Mouse (Mus musculus) kidney, adult 2 months (tissue): ENCODE measurements at regions not wholly inside any gene's neighbourhood (a gene's known extent, or its start where the extent isn't known, plus 50 kb on each side); places are given as distances from the start of the nearest gene placed in this dataset.

Source experiments
- DNase-seq: peaks from one replicate; pipeline ENCODE4 v3.0.0; 2021
- H3K27ac ChIP-seq: fragments of 200-500 bp; 2 replicates; pipeline ENCODE4 v1.5.1; 2012; ENCODE audit warnings: low read depth, low read length, control low read depth, inconsistent platforms; ENCODE audit not compliant: insufficient read depth
- H3K27me3 ChIP-seq: fragments of 200-500 bp; replicated peaks from 2 replicates; pipeline ENCODE4 v1.6.1; 2012; ENCODE audit warnings: mild to moderate bottlenecking, moderate library complexity, low read length, inconsistent platforms; ENCODE audit not compliant: control insufficient read depth, insufficient read depth
- H3K36me3 ChIP-seq: fragments of 200-500 bp; 2 replicates; pipeline ENCODE4 v1.6.1; 2012; ENCODE audit warnings: mild to moderate bottlenecking, moderate library complexity, low read length, inconsistent platforms; ENCODE audit not compliant: control insufficient read depth, insufficient read depth
- H3K4me1 ChIP-seq: fragments of 200-500 bp; 2 replicates; pipeline ENCODE4 v1.6.1; 2011; ENCODE audit warnings: low read length; ENCODE audit not compliant: control insufficient read depth, insufficient read depth
- H3K4me3 ChIP-seq: fragments of 200-500 bp; 2 replicates; pipeline ENCODE4 v1.5.1; 2011; ENCODE audit warnings: mild to moderate bottlenecking, low read depth, low read length, control low read depth; ENCODE audit not compliant: insufficient read depth
- CTCF ChIP-seq: fragments of 200-500 bp; conservative IDR thresholded peaks from 2 replicates; pipeline ENCODE4 v1.5.1; 2011; ENCODE audit warnings: low read depth, mild to moderate bottlenecking, control low read depth, low read length, moderate library complexity, mixed read lengths; ENCODE audit not compliant: insufficient read depth, insufficient read length
- POLR2A ChIP-seq: fragments of 200-500 bp; IDR thresholded peaks from one replicate; pipeline ENCODE4 v1.6.1; 2011; ENCODE audit warnings: low read depth, low read length, control low read depth
- WGBS: fragments of 180-500 bp; shearing (Covaris S2); methylation state at CpG from one replicate; pipeline ENCODE4 v1.1.7; 2018; 5-methylcytosine and 5-hydroxymethylcytosine counted together

GRCm38 (mm10) chr10:111593280-111593679 is 87.2 kb downstream of the Phlda1 start:
- WGBS: 98% methylated on average over 2 of the region's 2 CpGs
- no peak for DNase-seq

GRCm38 (mm10) chr10:111594171-111594570 is 88.1 kb downstream of the Phlda1 start:
- Histone ChIP-seq H3K36me3 (no peaks in the 10 kb centered on the region), H3K27ac (no peak overlapping the region), H3K4me3 (no peak overlapping the region), H3K27me3 (no peaks in the 10 kb centered on the region), H3K4me1 (peaks cover 6% of the 10 kb centered on the region; the same call in 1 of the 2 replicates)
- no peak for DNase-seq
- 91% methylated on average over 11 of the region's 11 CpGs for WGBS
- TF ChIP-seq POLR2A (no peak), CTCF (no peak)

More at GRCm38 (mm10) chr10:111593280-111593679, 87.2 kb downstream of the Phlda1 start:
- H3K27me3 ChIP-seq: no peaks in the 10 kb centered on the region
- no peak for TF ChIP-seq POLR2A
- H3K36me3 ChIP-seq: no peaks in the 10 kb centered on the region
- no peak overlapping the region for H3K4me3 ChIP-seq
- H3K27ac ChIP-seq: no peak overlapping the region
- H3K4me1 ChIP-seq: peaks cover 6% of the 10 kb centered on the region; the same call in 1 of the 2 replicates

GRCm38 (mm10) chr10:111594651-111595050 is 88.6 kb downstream of the Phlda1 start:
- DNase-seq: peak; percentile 44
- H3K36me3 ChIP-seq: no peaks in the 10 kb centered on the region
- H3K4me3 ChIP-seq: no peak overlapping the region
- no peak for TF ChIP-seq POLR2A
- no peak overlapping the region for H3K27ac ChIP-seq
- H3K27me3 ChIP-seq: no peaks in the 10 kb centered on the region
- H3K4me1 ChIP-seq: peaks cover 10% of the 10 kb centered on the region
- WGBS: 42% methylated on average over 10 of the region's 10 CpGs

DNA sequence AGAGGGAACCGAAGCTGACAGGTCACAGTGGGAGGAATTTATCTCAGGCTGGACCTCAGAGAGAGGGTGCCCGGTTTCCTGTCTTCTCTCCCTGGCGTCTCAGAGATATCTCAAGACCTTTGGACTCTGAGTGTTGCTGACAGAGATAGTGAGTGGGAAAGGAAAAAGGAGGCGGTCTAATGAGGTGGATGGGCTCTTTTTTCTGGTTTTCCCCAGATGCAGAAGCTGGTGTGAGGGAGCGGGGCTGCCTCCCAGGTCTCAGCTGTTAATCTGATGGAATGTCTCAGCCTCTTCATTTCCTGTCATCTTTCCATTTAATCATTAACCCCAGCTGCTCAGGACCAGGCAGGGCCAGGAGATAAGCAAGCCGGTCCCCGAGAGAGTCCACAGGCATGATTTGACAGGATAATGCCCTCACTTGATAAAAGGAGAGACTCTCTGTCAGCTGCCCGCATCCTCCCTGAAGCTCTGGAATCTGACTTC is 89.5 kb downstream of the Phlda1 start:
- 35% methylated on average over 8 of the region's 8 CpGs for WGBS
- peak; percentile 60 for DNase-seq
- Histone ChIP-seq H3K27ac (no peak overlapping the region), H3K4me1 (peaks cover 13% of the 10 kb centered on the region), H3K36me3 (no peaks in the 10 kb centered on the region), H3K27me3 (no peaks in the 10 kb centered on the region), H3K4me3 (no peak overlapping the region)
- TF ChIP-seq CTCF (no peak), POLR2A (no peak)

- 93% methylated on average over 5 of the region's 5 CpGs for WGBS
- TF ChIP-seq POLR2A: no peak
- TF ChIP-seq CTCF: no peak
- Histone ChIP-seq H3K4me3 (no peak overlapping the region), H3K27ac (no peak overlapping the region), H3K27me3 (no peaks in the 10 kb centered on the region), H3K4me1 (peaks cover 13% of the 10 kb centered on the region), H3K36me3 (no peaks in the 10 kb centered on the region)
- no peak for DNase-seq
Observed at GRCm38 (mm10) chr10:111598650-111599049, 92.6 kb downstream of the Phlda1 start.

DNA sequence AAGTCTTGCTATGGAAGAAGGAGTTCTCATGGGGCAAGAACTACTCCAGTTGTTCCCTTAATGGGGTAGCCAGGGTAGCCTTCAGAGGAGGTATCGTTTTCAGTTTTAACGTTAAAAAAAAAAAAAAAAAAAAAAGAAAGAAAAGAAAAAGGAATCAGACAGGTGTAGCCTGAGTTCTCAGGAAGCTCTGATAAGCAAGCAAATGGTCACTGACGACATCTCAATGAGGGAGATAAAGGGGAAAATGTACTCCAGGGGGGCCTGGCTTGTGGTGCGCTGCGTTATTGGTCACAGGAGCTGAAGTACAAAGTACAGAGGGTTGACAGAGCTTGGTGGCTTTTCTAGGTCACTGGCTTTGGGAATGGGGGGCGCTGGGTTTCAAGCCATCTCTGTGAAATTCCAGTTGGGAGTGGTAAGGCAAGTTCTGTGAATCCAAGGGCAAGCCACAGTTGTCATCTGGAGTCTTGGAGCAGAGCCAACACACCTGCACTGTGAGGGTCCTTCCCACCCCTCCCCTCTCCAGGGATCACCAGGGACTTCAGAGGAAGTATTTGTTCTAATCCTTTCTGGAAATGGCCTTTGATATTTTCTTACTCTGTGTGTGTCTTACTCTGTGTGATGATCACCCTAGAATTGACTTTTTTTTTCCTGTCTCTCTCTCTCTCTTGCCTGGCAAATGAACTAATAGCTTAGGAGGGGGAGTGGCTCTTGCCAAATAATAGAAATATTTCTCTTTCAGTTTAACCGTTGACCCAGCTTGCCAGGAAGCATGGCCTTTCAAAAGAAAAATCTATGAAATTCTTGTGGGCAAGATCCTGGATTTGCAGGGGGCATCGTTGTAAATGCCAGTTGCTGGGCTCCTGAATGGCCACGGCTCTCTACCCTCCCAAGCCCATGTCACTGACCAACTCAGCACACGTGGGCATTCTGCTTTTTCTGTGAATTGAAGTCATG is 93.5 kb downstream of the Phlda1 start:
- 56% methylated on average over 10 of the region's 10 CpGs for WGBS
- Histone ChIP-seq H3K4me3 (no peak overlapping the region), H3K36me3 (no peaks in the 10 kb centered on the region), H3K4me1 (peaks cover 13% of the 10 kb centered on the region), H3K27ac (no peak overlapping the region), H3K27me3 (no peaks in the 10 kb centered on the region)
- no peak for TF ChIP-seq CTCF
- no peak for TF ChIP-seq POLR2A
- peak; percentile 62 for DNase-seq

- Histone ChIP-seq H3K27me3 (no peaks in the 10 kb centered on the region), H3K4me3 (no peak overlapping the region), H3K27ac (no peak overlapping the region), H3K36me3 (no peaks in the 10 kb centered on the region), H3K4me1 (peaks cover 13% of the 10 kb centered on the region)
- TF ChIP-seq POLR2A: no peak
- no peak for TF ChIP-seq CTCF
- WGBS: 32% methylated on average over 2 of the region's 2 CpGs
- DNase-seq: no peak
Observed at GRCm38 (mm10) chr10:111600251-111600620, 94.2 kb downstream of the Phlda1 start.
